Mouse (Mus musculus): ENCODE data around the gene Krt80.

Krt80 gene

GRCm38 (mm10) chr15:101374879-101375278 lies 4.9 kb upstream of the Krt80 start:
- DNase-seq (ENCODE audit: low spot score): no peak

DNA sequence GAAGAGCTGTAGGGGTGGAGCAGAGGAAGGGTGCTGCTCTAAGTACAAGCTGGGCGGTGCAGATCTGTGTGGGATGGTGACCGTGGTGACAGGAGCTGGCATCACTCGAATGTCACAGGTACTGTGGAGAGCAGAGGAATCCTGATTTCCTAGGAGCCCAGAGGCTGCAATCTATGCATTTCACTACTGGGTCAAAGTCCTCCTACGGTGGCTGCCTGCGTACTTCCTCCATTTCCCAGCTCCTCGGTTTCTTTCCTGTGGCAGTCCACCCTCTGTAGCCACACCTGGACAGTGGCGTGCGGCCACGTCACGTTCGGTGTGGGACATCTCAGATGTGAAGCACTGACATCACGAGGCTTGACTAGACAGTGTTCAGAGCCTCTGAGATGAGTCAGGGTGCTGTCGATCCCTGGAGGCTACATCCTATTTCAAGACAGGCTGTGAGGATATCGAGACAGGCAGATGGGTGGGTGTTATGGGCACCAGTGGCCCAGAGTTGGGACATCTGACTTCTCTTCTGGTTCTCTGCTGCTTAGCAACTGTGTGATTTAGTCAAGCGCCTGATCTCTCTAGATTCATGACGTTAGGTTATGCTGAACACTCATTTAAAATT lies 3.4 kb upstream of the Krt80 start:
- DNase-seq (ENCODE audit: low spot score): no peak

DNA sequence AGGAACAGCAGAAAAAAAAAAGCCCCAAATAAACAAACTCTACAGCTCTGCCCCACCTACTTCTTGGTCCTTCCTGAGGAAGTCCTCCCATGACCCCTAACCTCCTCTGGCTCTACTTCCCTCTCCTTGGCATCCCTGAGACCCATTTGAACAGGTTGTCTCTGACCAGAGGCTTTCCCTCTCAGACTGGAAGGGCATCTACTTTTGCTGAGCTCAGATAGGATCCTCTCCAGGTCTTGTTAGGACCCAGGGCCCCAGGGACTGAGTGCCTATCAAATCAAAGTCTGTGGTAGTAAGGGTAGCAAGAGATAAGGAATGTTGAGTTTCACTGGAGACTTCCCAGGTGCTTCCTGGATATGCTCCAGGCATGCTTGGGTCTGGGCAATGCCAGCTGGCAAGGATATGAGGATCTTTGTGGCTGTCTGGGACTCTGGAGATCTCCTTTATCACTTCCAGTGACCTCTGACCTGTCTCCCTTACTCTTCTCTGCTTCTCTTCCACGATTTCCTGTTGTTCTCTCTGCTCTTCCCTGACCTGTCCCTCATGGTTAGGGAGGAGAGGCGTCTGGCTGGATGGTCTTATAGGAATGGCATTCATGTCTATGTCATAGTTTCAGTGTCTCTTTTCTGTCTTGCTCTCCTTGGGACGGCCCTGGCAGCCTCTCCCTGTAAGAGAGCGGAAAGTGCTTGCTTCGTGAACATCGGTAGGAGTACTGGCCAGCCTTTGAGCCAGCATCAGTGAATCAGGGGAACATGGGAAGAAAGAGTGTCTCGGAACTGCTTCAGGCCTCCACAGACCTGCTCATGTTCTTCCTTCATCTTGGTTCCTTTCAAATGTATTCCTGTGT lies 2.4 kb upstream of the Krt80 start:
- no peak for DNase-seq (ENCODE audit: low spot score)

GRCm38 (mm10) chr15:101371141-101371985 lies 1.4 kb upstream of the Krt80 start:
- no peak for DNase-seq (ENCODE audit: low spot score)

DNA sequence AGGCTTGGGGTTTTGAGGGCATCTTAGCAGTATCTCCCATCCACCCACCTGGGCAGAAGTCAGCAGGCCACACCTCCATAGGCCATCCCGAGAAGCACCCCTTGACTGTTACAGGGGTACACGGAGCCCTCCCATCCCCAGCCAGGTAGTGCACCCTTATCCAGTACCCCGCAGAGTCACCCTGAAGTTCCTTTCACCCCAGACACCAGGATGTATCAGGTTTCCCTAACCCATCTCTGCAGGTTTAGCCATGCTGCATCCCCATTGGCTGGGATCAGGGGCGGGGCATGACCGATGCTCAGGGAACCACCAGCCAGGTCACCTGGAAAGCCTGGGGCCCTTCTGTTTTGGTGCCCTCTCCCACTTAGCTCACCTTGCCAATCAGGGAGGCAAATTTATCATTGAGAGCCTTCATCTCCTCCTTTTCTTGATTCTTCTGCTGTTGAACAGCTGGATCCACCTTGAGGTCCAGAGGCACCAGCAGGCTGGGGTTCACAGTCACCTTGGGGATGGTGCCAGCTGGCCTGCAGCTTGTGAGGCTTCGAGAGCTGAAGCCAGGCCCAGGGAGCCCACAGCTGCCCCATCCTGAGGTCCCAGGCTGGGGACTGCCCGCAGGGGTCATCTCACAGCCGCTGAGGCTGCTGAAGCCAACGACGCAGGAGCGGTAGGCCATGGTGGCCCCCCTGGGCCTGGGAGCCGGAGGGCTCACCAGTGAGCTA lies 421 bp downstream of the Krt80 start:
- DNase-seq (ENCODE audit: low spot score): no peak

- no peak for DNase-seq (ENCODE audit: low spot score)
Measured at GRCm38 (mm10) chr15:101368502-101369381, 1.2 kb downstream of the Krt80 start.

DNA sequence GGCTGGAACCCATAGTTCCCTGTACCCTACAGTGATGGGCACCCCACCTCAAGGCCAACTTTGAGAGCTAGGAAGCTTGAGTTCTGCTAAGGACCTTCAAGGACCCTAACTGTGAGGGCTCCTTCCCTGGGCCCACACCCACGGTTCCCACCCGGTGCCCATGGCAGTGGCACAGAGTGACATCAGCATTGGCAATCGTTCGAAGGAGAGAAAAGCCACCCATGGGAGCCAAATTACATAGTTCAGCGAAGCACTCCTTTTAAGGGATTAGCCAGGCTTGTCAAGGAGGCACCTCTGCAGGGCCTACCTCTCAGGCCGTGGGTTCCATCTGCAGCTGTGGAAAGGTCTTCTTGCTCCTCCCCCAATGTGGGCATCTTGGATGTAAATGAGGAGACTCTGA lies 1.9 kb downstream of the Krt80 start:
- DNase-seq (ENCODE audit: low spot score): no peak

DNA sequence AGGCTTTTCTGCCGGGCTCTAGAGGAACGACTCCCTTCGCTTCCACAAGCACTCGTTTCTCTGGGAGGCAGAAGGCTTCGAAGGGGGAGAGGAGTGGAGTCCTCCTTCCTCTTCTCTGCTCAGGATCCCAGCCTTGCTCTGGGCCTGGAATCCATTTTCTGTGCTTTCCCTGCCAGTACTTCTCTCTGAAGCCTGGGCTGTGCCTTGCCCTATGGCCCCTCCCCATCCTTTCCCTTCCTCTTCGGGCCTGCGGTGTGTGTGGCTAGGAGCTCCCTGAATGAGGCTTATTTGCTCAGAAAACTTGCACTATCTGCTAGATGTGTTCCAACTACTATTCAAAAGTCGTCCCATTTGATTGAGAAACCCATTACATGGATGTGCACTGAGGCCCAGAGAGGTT lies 2.5 kb downstream of the Krt80 start:
- DNase-seq (ENCODE audit: low spot score): no peak

- DNase-seq (ENCODE audit: low spot score): no peak
Measured at GRCm38 (mm10) chr15:101366926-101367325, 3.0 kb downstream of the Krt80 start.

- DNase-seq (ENCODE audit: low spot score): no peak
Measured at GRCm38 (mm10) chr15:101366482-101366881, 3.5 kb downstream of the Krt80 start.

DNA sequence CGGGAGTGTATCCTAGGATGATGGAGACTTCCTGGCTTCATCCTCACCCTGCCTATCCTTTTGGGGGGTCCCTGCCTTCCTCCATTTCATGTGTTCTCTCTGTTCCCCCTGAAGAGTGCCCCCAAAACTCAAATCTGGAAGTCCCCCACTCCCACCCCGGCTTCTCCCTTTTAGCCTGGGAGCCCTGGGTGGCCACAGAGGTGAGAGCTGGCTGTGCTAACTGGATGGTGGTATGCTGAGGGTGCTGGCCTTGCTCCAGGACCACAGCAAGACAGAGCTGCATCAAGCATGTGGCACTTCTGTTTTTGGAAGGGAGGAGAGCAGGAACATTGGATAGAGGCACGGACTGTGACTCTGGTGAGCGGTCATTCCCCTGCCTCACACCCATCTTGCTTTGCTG lies 4.2 kb downstream of the Krt80 start:
- DNase-seq (ENCODE audit: low spot score): no peak

- no peak for DNase-seq (ENCODE audit: low spot score)
Measured at GRCm38 (mm10) chr15:101364891-101365671, 4.9 kb downstream of the Krt80 start.

DNA sequence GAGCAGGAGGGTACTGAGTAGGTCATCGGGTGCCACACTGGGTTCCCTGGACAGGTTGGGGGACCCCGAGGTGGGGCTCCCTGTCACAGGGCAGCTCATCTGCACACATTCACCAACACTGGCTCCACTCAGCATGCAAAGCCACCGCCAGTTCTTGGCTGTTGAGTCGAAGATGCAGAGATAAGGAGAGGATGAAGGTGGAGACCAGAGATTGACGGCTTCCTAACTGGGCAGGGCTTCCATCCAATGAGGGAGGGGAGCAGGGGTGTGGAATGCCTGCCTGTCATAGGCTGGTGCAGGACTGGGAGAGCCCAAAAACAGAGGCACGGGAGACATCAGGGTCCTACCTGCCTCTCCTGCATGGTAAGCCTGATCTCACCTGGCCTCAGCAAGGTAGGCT lies 5.5 kb downstream of the Krt80 start:
- no peak for DNase-seq (ENCODE audit: low spot score)

GRCm38 (mm10) chr15:101363933-101364332 lies 6.0 kb downstream of the Krt80 start:
- DNase-seq (ENCODE audit: low spot score): no peak

DNA sequence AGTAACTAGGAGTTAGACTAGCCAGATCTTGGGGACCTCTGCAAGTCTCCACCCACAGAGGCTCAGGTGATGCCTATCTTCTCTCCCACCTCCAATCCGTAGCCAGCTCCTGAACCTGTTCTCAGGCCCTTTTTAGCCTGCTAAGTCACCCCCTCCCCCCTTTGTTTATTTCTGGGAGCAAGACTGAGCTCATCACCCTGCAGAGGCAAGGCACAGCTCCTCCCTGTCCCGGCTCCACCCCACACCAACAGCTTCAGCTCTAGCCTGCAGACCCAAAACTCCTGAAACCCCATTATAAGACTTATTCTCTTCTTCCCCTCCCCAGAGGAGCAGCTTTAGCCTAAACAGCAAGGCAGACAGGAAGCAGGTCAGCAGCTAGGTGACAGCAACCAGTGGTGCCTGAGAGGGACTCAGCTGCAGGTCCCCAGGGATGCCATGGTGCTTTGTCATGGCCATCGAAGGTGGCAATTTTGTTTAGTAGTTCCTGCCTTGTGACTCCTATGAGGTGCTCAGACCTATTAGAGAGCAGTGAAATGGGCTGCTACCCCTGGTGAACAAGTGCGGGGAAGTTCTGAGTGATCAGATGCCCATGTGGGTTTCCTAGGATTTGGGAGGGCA lies 7.5 kb downstream of the Krt80 start:
- DNase-seq (ENCODE audit: low spot score): no peak

GRCm38 (mm10) chr15:101355382-101355786 lies 14.6 kb downstream of the Krt80 start:
- no peak for DNase-seq (ENCODE audit: low spot score)

GRCm38 (mm10) chr15:101352706-101353465 lies 17.1 kb downstream of the Krt80 start:
- DNase-seq (ENCODE audit: low spot score): no peak

DNA sequence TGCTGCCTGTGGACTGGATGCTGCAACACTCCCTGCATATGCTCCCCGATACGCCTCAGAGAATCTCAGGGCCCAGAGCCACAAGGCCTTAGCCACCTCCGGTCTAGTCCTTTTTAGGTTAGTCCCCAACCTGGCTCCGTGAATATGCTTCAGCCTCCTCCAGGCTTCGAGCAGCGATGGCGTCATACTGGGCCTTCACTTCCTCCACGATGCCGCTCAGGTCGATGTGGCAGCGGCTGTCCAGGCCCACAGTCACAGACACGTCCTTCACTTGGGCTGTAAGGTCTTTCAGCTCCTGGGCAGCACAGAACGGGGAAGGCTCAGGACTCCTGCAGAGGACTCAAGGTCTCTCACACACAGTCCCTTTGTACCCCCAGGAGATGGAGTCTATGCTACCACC lies 17.9 kb downstream of the Krt80 start:
- no peak for DNase-seq (ENCODE audit: low spot score)

Measured in embryo, embryonic 10.5 days (tissue).